Mouse (Mus musculus): ENCODE results near the gene Stk11. TPM values are rescaled to one million over a fixed set of nuclear protein-coding genes. Genes with fewer than 3 reads are reported as not detected.

Gene Stk11
- total RNA-seq, 1 experiment: 124 TPM

DNA sequence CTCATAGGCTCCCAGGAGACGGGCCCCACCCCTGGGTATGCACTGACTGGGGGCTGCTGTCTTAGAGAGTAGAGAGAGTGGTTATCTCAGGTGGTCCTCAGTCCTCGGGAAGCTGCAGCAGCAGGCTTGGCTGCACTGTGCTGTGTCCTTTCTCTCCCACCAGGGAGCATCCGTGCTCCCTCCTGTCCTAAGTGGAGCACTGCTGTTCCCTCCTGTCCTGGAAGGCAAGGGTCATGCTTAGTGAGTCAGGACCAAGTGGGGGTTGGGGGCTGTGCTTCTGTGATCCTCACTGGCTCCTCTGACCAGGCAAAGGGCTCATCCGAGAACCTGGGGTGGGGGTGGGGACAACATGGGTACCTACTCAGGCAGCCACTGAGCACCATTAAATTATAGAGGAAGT is 26.5 kb upstream of the Stk11 start:
- TF ChIP-seq HCFC1 (IDR thresholded peaks at IDR 0.05; ENCODE audit: borderline replicate concordance, insufficient read depth, low read length): no peak
- no peak for TF ChIP-seq CHD2 (IDR thresholded peaks at IDR 0.05; ENCODE audit: low read depth, low read length)
- no peak for TF ChIP-seq ZNF384 (IDR thresholded peaks at IDR 0.05; ENCODE audit: low read depth, low read length)
- DNase-seq (ENCODE audit: low read depth, low spot score): no peak
- in situ Hi-C loops (cut with MboI; ENCODE audit: low sequenced_read_pairs in 2 of 2, unreplicated experiment in 2 of 2): no loop called here
- H3K9me3 ChIP-seq (ENCODE audit: control insufficient read depth, insufficient read depth, low read depth, low read length): no peaks in the 10 kb centered on the region
- peaks cover 0 to 4% of the 10 kb centered on the region in 2 experiments; a peak in 1 of 4 replicates for H3K4me1 ChIP-seq (ENCODE audit: control insufficient read depth in 2 of 2, insufficient read depth in 2 of 2, low read length in 2 of 2, poor library complexity in 1 of 2)
- no peak overlapping the region for H3K27ac ChIP-seq (ENCODE audit: insufficient read depth, low read depth, low read length, poor library complexity, severe bottlenecking)
- H3K9ac ChIP-seq (ENCODE audit: insufficient read depth, low read depth, low read length, poor library complexity, severe bottlenecking): no peak overlapping the region
- no peak overlapping the region for H3K4me3 ChIP-seq (ENCODE audit: insufficient read depth in 1 of 2, low read depth in 1 of 2, low read length in 2 of 2, poor library complexity in 1 of 2, severe bottlenecking in 1 of 2)
- H3K36me3 ChIP-seq (ENCODE audit: control insufficient read depth, insufficient read depth, low read length, poor library complexity, severe bottlenecking): peaks cover 3% of the 10 kb centered on the region; the same call in 1 of the 2 replicates

GRCm38 (mm10) chr10:80091527-80091926 is 24.1 kb upstream of the Stk11 start:
- H3K27ac ChIP-seq (ENCODE audit: insufficient read depth, low read depth, low read length, poor library complexity, severe bottlenecking): no peak overlapping the region
- no peak for DNase-seq (ENCODE audit: low read depth, low spot score)

GRCm38 (mm10) chr10:80092690-80093089 is 22.9 kb upstream of the Stk11 start:
- no peak overlapping the region for H3K4me3 ChIP-seq (ENCODE audit: insufficient read depth in 1 of 2, low read depth in 1 of 2, low read length in 2 of 2, poor library complexity in 1 of 2, severe bottlenecking in 1 of 2)
- in situ Hi-C loops (cut with MboI; ENCODE audit: low sequenced_read_pairs in 2 of 2, unreplicated experiment in 2 of 2): no loop called here
- no peak overlapping the region for H3K27ac ChIP-seq (ENCODE audit: insufficient read depth, low read depth, low read length, poor library complexity, severe bottlenecking)
- peaks cover 1 to 15% of the 10 kb centered on the region in 2 experiments; a peak in 1 of 4 replicates for H3K4me1 ChIP-seq (ENCODE audit: control insufficient read depth in 2 of 2, insufficient read depth in 2 of 2, low read length in 2 of 2, poor library complexity in 1 of 2)
- H3K9me3 ChIP-seq (ENCODE audit: control insufficient read depth, insufficient read depth, low read depth, low read length): no peaks in the 10 kb centered on the region
- no peak for DNase-seq (ENCODE audit: low read depth, low spot score)
- TF ChIP-seq ZC3H11A (IDR thresholded peaks at IDR 0.05; ENCODE audit: borderline replicate concordance, low read depth, low read length) (no peak), MAFK (IDR thresholded peaks at IDR 0.05; ENCODE audit: insufficient read depth, low read depth, low read length) (no peak)
- peaks cover 3% of the 10 kb centered on the region; the same call in 1 of the 2 replicates for H3K36me3 ChIP-seq (ENCODE audit: control insufficient read depth, insufficient read depth, low read length, poor library complexity, severe bottlenecking)
- no peak overlapping the region for H3K9ac ChIP-seq (ENCODE audit: insufficient read depth, low read depth, low read length, poor library complexity, severe bottlenecking)

More at GRCm38 (mm10) chr10:80091527-80091926, 24.1 kb upstream of the Stk11 start:
- peaks cover 3% of the 10 kb centered on the region; the same call in 1 of the 2 replicates for H3K36me3 ChIP-seq (ENCODE audit: control insufficient read depth, insufficient read depth, low read length, poor library complexity, severe bottlenecking)
- H3K4me1 ChIP-seq (ENCODE audit: control insufficient read depth in 2 of 2, insufficient read depth in 2 of 2, low read length in 2 of 2, poor library complexity in 1 of 2): peaks cover 1 to 6% of the 10 kb centered on the region in 2 experiments; a peak in 1 of 4 replicates
- in situ Hi-C loops (cut with MboI; ENCODE audit: low sequenced_read_pairs in 2 of 2, unreplicated experiment in 2 of 2): no loop called here
- no peaks in the 10 kb centered on the region for H3K9me3 ChIP-seq (ENCODE audit: control insufficient read depth, insufficient read depth, low read depth, low read length)
- TF ChIP-seq ZNF384 (IDR thresholded peaks at IDR 0.05; ENCODE audit: low read depth, low read length) (no peak), ZC3H11A (IDR thresholded peaks at IDR 0.05; ENCODE audit: borderline replicate concordance, low read depth, low read length) (no peak), HCFC1 (IDR thresholded peaks at IDR 0.05; ENCODE audit: borderline replicate concordance, insufficient read depth, low read length) (no peak), CHD2 (IDR thresholded peaks at IDR 0.05; ENCODE audit: low read depth, low read length) (no peak), MAFK (IDR thresholded peaks at IDR 0.05; ENCODE audit: insufficient read depth, low read depth, low read length) (no peak)
- H3K9ac ChIP-seq (ENCODE audit: insufficient read depth, low read depth, low read length, poor library complexity, severe bottlenecking): no peak overlapping the region
- H3K4me3 ChIP-seq (ENCODE audit: insufficient read depth in 1 of 2, low read depth in 1 of 2, low read length in 2 of 2, poor library complexity in 1 of 2, severe bottlenecking in 1 of 2): no peak overlapping the region

- no peak overlapping the region for H3K9ac ChIP-seq (ENCODE audit: insufficient read depth, low read depth, low read length, poor library complexity, severe bottlenecking)
- no peak overlapping the region for H3K4me3 ChIP-seq (ENCODE audit: insufficient read depth in 1 of 2, low read depth in 1 of 2, low read length in 2 of 2, poor library complexity in 1 of 2, severe bottlenecking in 1 of 2)
- H3K36me3 ChIP-seq (ENCODE audit: control insufficient read depth, insufficient read depth, low read length, poor library complexity, severe bottlenecking): peaks cover 3% of the 10 kb centered on the region; the same call in 1 of the 2 replicates
- in situ Hi-C loops (cut with MboI; ENCODE audit: low sequenced_read_pairs in 2 of 2, unreplicated experiment in 2 of 2): no loop called here
- H3K27ac ChIP-seq (ENCODE audit: insufficient read depth, low read depth, low read length, poor library complexity, severe bottlenecking): no peak overlapping the region
- no peak for DNase-seq (ENCODE audit: low read depth, low spot score)
- TF ChIP-seq MAFK (IDR thresholded peaks at IDR 0.05; ENCODE audit: insufficient read depth, low read depth, low read length) (no peak), ZNF384 (IDR thresholded peaks at IDR 0.05; ENCODE audit: low read depth, low read length) (no peak)
- peaks cover 5 to 20% of the 10 kb centered on the region in 2 experiments; a peak in 3 of 4 replicates for H3K4me1 ChIP-seq (ENCODE audit: control insufficient read depth in 2 of 2, insufficient read depth in 2 of 2, low read length in 2 of 2, poor library complexity in 1 of 2)
- no peaks in the 10 kb centered on the region for H3K9me3 ChIP-seq (ENCODE audit: control insufficient read depth, insufficient read depth, low read depth, low read length)
These were observed 21.5 kb upstream of the Stk11 start for GRCm38 (mm10) chr10:80094085-80094484.

DNA sequence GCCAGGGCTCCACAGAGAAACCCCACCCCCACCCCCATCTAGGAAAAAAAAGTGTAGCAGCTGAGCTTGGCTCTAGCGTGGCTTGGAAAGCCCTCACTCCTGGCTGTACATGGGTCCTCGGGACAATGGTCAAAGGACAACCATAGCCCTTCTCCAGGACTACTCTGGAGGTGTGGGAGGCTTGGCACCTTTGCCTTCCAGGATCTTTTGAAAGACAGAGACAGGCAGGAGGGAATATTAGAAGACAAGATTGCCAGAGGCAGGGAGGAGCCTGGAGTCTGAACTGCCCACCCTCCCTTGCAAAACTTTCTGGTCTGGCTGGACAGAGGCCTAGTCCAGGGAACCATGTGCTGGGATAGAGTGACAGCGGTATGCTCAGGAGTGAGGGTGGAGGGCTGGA is 20.9 kb upstream of the Stk11 start:
- Histone ChIP-seq H3K4me1 (ENCODE audit: control insufficient read depth in 2 of 2, insufficient read depth in 2 of 2, low read length in 2 of 2, poor library complexity in 1 of 2) (peaks cover 5 to 20% of the 10 kb centered on the region in 2 experiments; a peak in 3 of 4 replicates), H3K4me3 (ENCODE audit: insufficient read depth in 1 of 2, low read depth in 1 of 2, low read length in 2 of 2, poor library complexity in 1 of 2, severe bottlenecking in 1 of 2) (no peak overlapping the region), H3K36me3 (ENCODE audit: control insufficient read depth, insufficient read depth, low read length, poor library complexity, severe bottlenecking) (peaks cover 3% of the 10 kb centered on the region; the same call in 1 of the 2 replicates), H3K9ac (ENCODE audit: insufficient read depth, low read depth, low read length, poor library complexity, severe bottlenecking) (no peak overlapping the region), H3K9me3 (ENCODE audit: control insufficient read depth, insufficient read depth, low read depth, low read length) (no peaks in the 10 kb centered on the region), H3K27ac (ENCODE audit: insufficient read depth, low read depth, low read length, poor library complexity, severe bottlenecking) (no peak overlapping the region)
- DNase-seq (ENCODE audit: low read depth, low spot score): no peak
- TF ChIP-seq ZNF384 (IDR thresholded peaks at IDR 0.05; ENCODE audit: low read depth, low read length) (no peak), CHD2 (IDR thresholded peaks at IDR 0.05; ENCODE audit: low read depth, low read length) (no peak), HCFC1 (IDR thresholded peaks at IDR 0.05; ENCODE audit: borderline replicate concordance, insufficient read depth, low read length) (no peak), ZC3H11A (IDR thresholded peaks at IDR 0.05; ENCODE audit: borderline replicate concordance, low read depth, low read length) (no peak), MAFK (IDR thresholded peaks at IDR 0.05; ENCODE audit: insufficient read depth, low read depth, low read length) (no peak)
- in situ Hi-C loops (cut with MboI; ENCODE audit: low sequenced_read_pairs in 2 of 2, unreplicated experiment in 2 of 2): no loop called here
